Mouse (Mus musculus) heart, postnatal 4 days (tissue): ENCODE measurements around the gene Cdkal1. TPM values are rescaled to one million over a fixed set of nuclear protein-coding genes. Genes with fewer than 3 reads are reported as not detected.

ENCODE experiments used
- DNase-seq: peaks from one replicate; pipeline ENCODE4 v3.0.0; 2021
- total RNA-seq, 2 experiments: library from RNA; stranded (reverse); gene quantifications; 2 replicates each; pipeline ENCODE4 v1.2.3; 2021

The Cdkal1 gene
- total RNA-seq, 2 experiments from 2014 or later, result 36.4 to 39.5 TPM

GRCm38 (mm10) chr13:29169356-29169755, 686.1 kb downstream of the Cdkal1 start:
- no peak for DNase-seq

- no peak for DNase-seq
Measured at GRCm38 (mm10) chr13:29164845-29165524, 690.5 kb downstream of the Cdkal1 start.

GRCm38 (mm10) chr13:29162867-29163514, 692.5 kb downstream of the Cdkal1 start:
- no peak for DNase-seq

GRCm38 (mm10) chr13:29162444-29162843, 693.0 kb downstream of the Cdkal1 start:
- no peak for DNase-seq

- DNase-seq, result no peak
Measured at GRCm38 (mm10) chr13:29161436-29161835, 694.0 kb downstream of the Cdkal1 start.

- DNase-seq, result no peak
Measured at GRCm38 (mm10) chr13:29156703-29157102, 698.8 kb downstream of the Cdkal1 start.

GRCm38 (mm10) chr13:29155297-29155696, 700.2 kb downstream of the Cdkal1 start:
- no peak for DNase-seq

GRCm38 (mm10) chr13:29150120-29150519, 705.4 kb downstream of the Cdkal1 start:
- no peak for DNase-seq

- DNase-seq, result peak; percentile 15
Measured at GRCm38 (mm10) chr13:29149404-29149803, 706.1 kb downstream of the Cdkal1 start.

- DNase-seq, result no peak
Measured at GRCm38 (mm10) chr13:29148616-29149015, 706.9 kb downstream of the Cdkal1 start.

Other genes with a start within 250 kb of the Cdkal1 start
- 10 to 100 TPM; 15.9 to 18.4 TPM for gene E2f3, start 130.4 kb upstream of the Cdkal1 start, total RNA-seq